Mouse (Mus musculus): ENCODE measurements around the gene Ewsr1. TPM values are rescaled to one million over a fixed set of nuclear protein-coding genes. Genes with fewer than 3 reads are reported as not detected.

Gene Ewsr1
- total RNA-seq, 1 experiment from 2014 or later, result 297 TPM

Small RNA genes lying within 50 kb of the gene (microRNA-seq; reads per million reads assigned to microRNA genes)
- 0 to 0.38 reads per million in 2 experiments for gene Gm47296

Other genes with a start within 250 kb of the Ewsr1 start
- 102 and 106 TPM in 2 replicates for gene Nf2, start 249.7 kb downstream of the Ewsr1 start, total RNA-seq (2021)
- 23.1 and 41.1 TPM in 2 replicates for gene Nipsnap1, start 225.3 kb downstream of the Ewsr1 start, total RNA-seq (2021)
- gene Thoc5, start 203.9 kb downstream of the Ewsr1 start, total RNA-seq (2021), result 29.9 and 34.6 TPM in 2 replicates
- 1.8 and 2.8 TPM in 2 replicates for gene Nefh, start 151.2 kb downstream of the Ewsr1 start, total RNA-seq (2021)
- gene Ap1b1, start 112.4 kb downstream of the Ewsr1 start, total RNA-seq (2021), result 59.5 and 77.4 TPM in 2 replicates
- 0.30 and 0.34 TPM in 2 replicates for gene Rasl10a, start 41.1 kb downstream of the Ewsr1 start, total RNA-seq (2021)
- gene Gas2l1, start 33.9 kb downstream of the Ewsr1 start, total RNA-seq (2021), result 34.5 and 35.0 TPM in 2 replicates
- 18.3 and 19.0 TPM in 2 replicates for gene Rhbdd3, start 340 bp downstream of the Ewsr1 start, total RNA-seq (2021)
- gene Emid1, start 53.0 kb upstream of the Ewsr1 start, total RNA-seq (2021), result 8.9 and 10.1 TPM in 2 replicates
- 17.2 and 19.8 TPM in 2 replicates for gene Kremen1, start 162.3 kb upstream of the Ewsr1 start, total RNA-seq (2021)